In genomic region chr19:32398491-32398890, GRCm38 (mm10) we compare ENCODE assay signal across 13 mouse cellular contexts.
"Had no signal": no experiment of that assay in that cellular context is flagged by ENCODE, and none has a peak within 500 bp of the region (broad histone marks: within the 10 kb centered on the region; RNA-seq: fewer than 3 reads in every experiment).

No protein-coding gene starts in this region.

- H3K36me3 ChIP-seq: liver, embryonic 13.5 days; midbrain, embryonic 15.5 days; neural tube, embryonic 12.5 days; neural tube, embryonic 15.5 days had no signal

- H3K27me3 ChIP-seq: liver, embryonic 13.5 days; midbrain, embryonic 15.5 days; neural tube, embryonic 12.5 days; neural tube, embryonic 15.5 days had no signal

- H3K9me3 ChIP-seq: liver, embryonic 13.5 days; midbrain, embryonic 15.5 days; neural tube, embryonic 12.5 days; neural tube, embryonic 15.5 days had no signal

- DNase-seq: kidney, adult 9 months; kidney, postnatal 36 days; layer of hippocampus, postnatal 36 days; liver, embryonic 13.5 days; lung, adult 2 months; lung, postnatal 14 days; lung, postnatal 4 days; thymus, adult 18-20 months; thymus, postnatal 36 days had no signal

- H3K4me1 ChIP-seq: liver, embryonic 13.5 days; midbrain, embryonic 15.5 days; neural tube, embryonic 12.5 days; neural tube, embryonic 15.5 days had no signal

- H3K4me3 ChIP-seq: left cerebral cortex, adult 2 months; liver, embryonic 13.5 days; midbrain, embryonic 15.5 days; neural tube, embryonic 12.5 days; neural tube, embryonic 15.5 days had no signal

- H3K27ac ChIP-seq: left cerebral cortex, adult 2 months; liver, embryonic 13.5 days; midbrain, embryonic 15.5 days; neural tube, embryonic 12.5 days; neural tube, embryonic 15.5 days had no signal
